Mouse (Mus musculus) G1E (cell line): ENCODE measurements around the gene Zfp638. TPM values are rescaled to one million over a fixed set of nuclear protein-coding genes. Genes with fewer than 3 reads are reported as not detected.
"Not testable (repeated sequence)": the region's sequence is repeated elsewhere in the genome, so short reads cannot be mapped to it uniquely, and the experiment has no call there.

Experiments
- ATAC-seq: 2 replicates; pipeline ENCODE4 v1.8.0; 2016; ENCODE audit warnings: mild to moderate bottlenecking; ENCODE audit not compliant: insufficient number of reproducible peaks, poor library complexity, low FRiP score, severe bottlenecking; ENCODE audit errors: extremely low read depth
- DNase-seq: peaks from one replicate; pipeline ENCODE4 v3.0.0; 2012; ENCODE audit warnings: low spot score
- H3K27me3 ChIP-seq: 2 replicates; pipeline ENCODE4 v1.6.1; 2012; ENCODE audit warnings: mild to moderate bottlenecking, low read length, inconsistent platforms; ENCODE audit not compliant: insufficient read depth
- H3K36me3 ChIP-seq: replicated peaks from 2 replicates; pipeline ENCODE3; 2012; ENCODE audit warnings: mild to moderate bottlenecking, inconsistent platforms
- H3K4me1 ChIP-seq: 2 replicates; pipeline ENCODE4 v1.6.1; 2012; ENCODE audit warnings: low read depth, low read length, inconsistent platforms, mixed read lengths; ENCODE audit not compliant: insufficient read depth
- H3K4me3 ChIP-seq: 2 replicates; pipeline ENCODE4 v1.5.1; 2012; ENCODE audit warnings: low read depth, mild to moderate bottlenecking, inconsistent platforms, low read length, moderate library complexity, mixed read lengths
- H3K9me3 ChIP-seq: replicated peaks from 2 replicates; pipeline ENCODE4 v1.6.1; 2012; ENCODE audit warnings: inconsistent platforms
- CTCF ChIP-seq: IDR thresholded peaks from 2 replicates; pipeline ENCODE4 v1.5.1; 2012; ENCODE audit warnings: low read depth, low read length, inconsistent platforms, mixed read lengths
- GATA1 ChIP-seq: IDR thresholded peaks from 2 replicates; pipeline ENCODE4 v1.6.1; 2012; ENCODE audit warnings: borderline replicate concordance, low read length, inconsistent platforms, mixed read lengths
- GATA2 ChIP-seq: IDR thresholded peaks from 2 replicates; pipeline ENCODE4 v1.6.1; 2012; ENCODE audit warnings: low read depth, low read length, inconsistent platforms, borderline replicate concordance
- POLR2AphosphoS5 ChIP-seq: IDR thresholded peaks from 2 replicates; pipeline ENCODE4 v1.6.1; 2012; ENCODE audit warnings: low read depth, low read length, inconsistent platforms; ENCODE audit not compliant: insufficient replicate concordance
- TAL1 ChIP-seq: conservative IDR thresholded peaks from 2 replicates; pipeline ENCODE4 v1.6.1; 2012; ENCODE audit warnings: low read depth, low read length, inconsistent platforms, mixed read lengths
- polyA plus RNA-seq: library from polyadenylated mRNA; stranded (reverse); fragments of >175 nt; gene quantifications from 2 replicates; pipeline ENCODE4 v1.2.3, GENCODE M21; 2012
- total RNA-seq, 2 experiments: library from RNA; stranded (forward) in 1 of 2; stranded (reverse) in 1 of 2; fragments of 200-1000 nt in 1 of 2; fragments of >200 nt in 1 of 2; fragmentation: Nextera tagmentation in 1 of 2; gene quantifications; 2 replicates each; pipeline ENCODE4 v1.2.3; 2014 to 2017

The Zfp638 gene
- total and polyA plus RNA-seq, 3 experiments, result 5.3 to 181 (median 152) TPM

- no peak for TF ChIP-seq TAL1
- no peak for TF ChIP-seq CTCF
- TF ChIP-seq GATA1, result no peak
- TF ChIP-seq POLR2AphosphoS5, result no peak
- no peak for TF ChIP-seq GATA2
- Histone ChIP-seq H3K4me3 (no peak overlapping the region), H3K4me1 (no peaks in the 10 kb centered on the region), H3K27me3 (peaks cover 11% of the 10 kb centered on the region), H3K36me3 (no peaks in the 10 kb centered on the region), H3K9me3 (no peaks in the 10 kb centered on the region)
- DNase-seq, result no peak
- no peak for ATAC-seq
Observed at GRCm38 (mm10) chr6:84004295-84004694, 137.4 kb downstream of the Zfp638 start.

- ATAC-seq (no peak), DNase-seq (no peak)
- H3K27me3 ChIP-seq, result peaks cover 20% of the 10 kb centered on the region
- no peak within 1 kb of the TSS for H3K4me3 ChIP-seq
- no peaks in the 10 kb centered on the region for H3K9me3 ChIP-seq
- TF ChIP-seq CTCF (no peak), POLR2AphosphoS5 (no peak), GATA1 (no peak), GATA2 (no peak), TAL1 (no peak)
- no peaks in the 10 kb centered on the region for H3K36me3 ChIP-seq
- H3K4me1 ChIP-seq, result no peaks in the 10 kb centered on the region
Observed at GRCm38 (mm10) chr6:84008363-84009171, 141.7 kb downstream of the Zfp638 start, which contains the start of gene Dysf. TSS of gene Dysf (plus strand) at chr6:84008590.

- Histone ChIP-seq H3K9me3 (no peaks in the 10 kb centered on the region), H3K4me3 (no peak overlapping the region), H3K36me3 (no peaks in the 10 kb centered on the region), H3K4me1 (no peaks in the 10 kb centered on the region), H3K27me3 (peaks cover 20% of the 10 kb centered on the region)
- ATAC-seq (no peak), DNase-seq (no peak)
- TF ChIP-seq GATA2 (no peak), GATA1 (no peak), CTCF (no peak), POLR2AphosphoS5 (no peak), TAL1 (no peak)
Observed at GRCm38 (mm10) chr6:84009172-84009872, 142.4 kb downstream of the Zfp638 start.

GRCm38 (mm10) chr6:84009915-84010302, 143.0 kb downstream of the Zfp638 start:
- DNase-seq (no peak), ATAC-seq (no peak)
- TF ChIP-seq GATA1 (no peak), POLR2AphosphoS5 (no peak), GATA2 (no peak), CTCF (no peak), TAL1 (no peak)
- Histone ChIP-seq H3K4me3 (no peak overlapping the region), H3K36me3 (no peaks in the 10 kb centered on the region), H3K4me1 (no peaks in the 10 kb centered on the region), H3K27me3 (peaks cover 20% of the 10 kb centered on the region), H3K9me3 (no peaks in the 10 kb centered on the region)

- no peaks in the 10 kb centered on the region for H3K36me3 ChIP-seq
- H3K4me3 ChIP-seq, result no peak overlapping the region
- H3K27me3 ChIP-seq, result peaks cover 20% of the 10 kb centered on the region
- H3K4me1 ChIP-seq, result no peaks in the 10 kb centered on the region
- TF ChIP-seq TAL1 (no peak), GATA1 (no peak), CTCF (no peak), POLR2AphosphoS5 (no peak), GATA2 (no peak)
- ATAC-seq (no peak), DNase-seq (no peak)
- no peaks in the 10 kb centered on the region for H3K9me3 ChIP-seq
Observed at GRCm38 (mm10) chr6:84010303-84011225, 143.7 kb downstream of the Zfp638 start.

- not testable (repeated sequence) for H3K9me3 ChIP-seq, DNase-seq, H3K4me3 ChIP-seq, H3K4me1 ChIP-seq, H3K36me3 ChIP-seq, ATAC-seq
- H3K27me3 ChIP-seq, result peaks cover 15% of the 10 kb centered on the region; the same call in 1 of the 2 replicates
Observed at GRCm38 (mm10) chr6:84014961-84015683, 148.2 kb downstream of the Zfp638 start.
